Mouse (Mus musculus): ENCODE measurements around the gene Gss. TPM values are rescaled to one million over a fixed set of nuclear protein-coding genes. Genes with fewer than 3 reads are reported as not detected.
"Not testable (repeated sequence)": the region's sequence is repeated elsewhere in the genome, so short reads cannot be mapped to it uniquely, and the experiment has no call there.

Gss gene
- polyA plus RNA-seq, 1 experiment from 2014 or later, result 14.9 TPM

DNA sequence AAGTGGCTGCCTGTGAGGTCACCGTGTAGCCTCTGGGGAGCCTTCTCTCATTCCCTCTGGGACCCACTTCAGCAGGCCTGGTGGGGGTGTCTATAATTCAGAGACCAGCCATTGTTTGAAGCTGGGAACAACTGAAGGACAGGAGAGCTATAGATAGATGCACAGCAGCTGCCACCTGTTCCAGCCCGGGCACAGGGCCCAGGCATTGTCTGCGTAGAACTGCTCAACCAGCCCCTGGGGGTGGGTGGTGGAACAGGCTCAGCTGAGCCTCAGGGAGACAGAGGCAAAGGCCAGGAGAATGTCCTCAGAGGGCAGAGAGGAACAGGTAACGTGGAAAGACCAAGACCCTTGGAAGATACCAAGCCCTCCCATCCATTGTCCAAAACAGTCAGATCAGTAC is 13.8 kb upstream of the Gss start:
- H3K27ac ChIP-seq (ENCODE audit: low read depth, low read length), result no peak overlapping the region
- ATAC-seq (ENCODE audit: low read depth), result no peak
- H3K9me3 ChIP-seq (ENCODE audit: control insufficient read depth, low read length), result no peaks in the 10 kb centered on the region
- H3K9ac ChIP-seq (replicated peaks; ENCODE audit: low read depth, low read length), result no peak overlapping the region
- no peaks in the 10 kb centered on the region for H3K27me3 ChIP-seq (ENCODE audit: control insufficient read depth, insufficient read depth, low read length)
- 81% methylated on average over 4 of the region's 4 CpGs for WGBS
- no peak overlapping the region for H3K4me3 ChIP-seq (ENCODE audit: low read depth, low read length)
- H3K4me2 ChIP-seq (ENCODE audit: low read depth, low read length), result no peak overlapping the region
- no peaks in the 10 kb centered on the region for H3K4me1 ChIP-seq (ENCODE audit: control insufficient read depth, insufficient read depth, low read length)
- H3K36me3 ChIP-seq (ENCODE audit: control insufficient read depth, insufficient read depth, low read length), result no peaks in the 10 kb centered on the region

DNA sequence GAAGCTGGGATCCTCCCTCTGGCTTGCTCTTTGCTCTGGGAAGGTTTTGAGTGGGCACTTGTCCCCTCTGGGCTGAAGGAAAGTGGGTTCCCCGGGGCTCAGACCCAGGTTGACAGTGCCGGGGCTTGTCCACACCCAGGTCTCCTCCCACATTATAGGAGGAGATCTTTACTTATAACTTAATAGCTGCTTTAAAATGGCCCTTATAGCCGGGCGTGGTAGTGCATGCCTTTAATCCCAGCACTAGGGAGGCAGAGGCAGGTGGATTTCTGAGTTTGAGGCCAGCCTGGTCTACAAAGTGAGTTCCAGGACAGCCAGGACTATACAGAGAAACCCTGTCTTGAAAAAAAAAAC is 12.6 kb upstream of the Gss start:
- not testable (repeated sequence) for H3K27me3 ChIP-seq (ENCODE audit: control insufficient read depth, insufficient read depth, low read length); H3K27ac ChIP-seq (ENCODE audit: low read depth, low read length); H3K36me3 ChIP-seq (ENCODE audit: control insufficient read depth, insufficient read depth, low read length); ATAC-seq (ENCODE audit: low read depth); H3K4me1 ChIP-seq (ENCODE audit: control insufficient read depth, insufficient read depth, low read length); H3K9ac ChIP-seq (replicated peaks; ENCODE audit: low read depth, low read length); H3K4me2 ChIP-seq (ENCODE audit: low read depth, low read length); H3K9me3 ChIP-seq (ENCODE audit: control insufficient read depth, low read length); H3K4me3 ChIP-seq (ENCODE audit: low read depth, low read length)
- 83% methylated on average over 4 of the region's 4 CpGs for WGBS

DNA sequence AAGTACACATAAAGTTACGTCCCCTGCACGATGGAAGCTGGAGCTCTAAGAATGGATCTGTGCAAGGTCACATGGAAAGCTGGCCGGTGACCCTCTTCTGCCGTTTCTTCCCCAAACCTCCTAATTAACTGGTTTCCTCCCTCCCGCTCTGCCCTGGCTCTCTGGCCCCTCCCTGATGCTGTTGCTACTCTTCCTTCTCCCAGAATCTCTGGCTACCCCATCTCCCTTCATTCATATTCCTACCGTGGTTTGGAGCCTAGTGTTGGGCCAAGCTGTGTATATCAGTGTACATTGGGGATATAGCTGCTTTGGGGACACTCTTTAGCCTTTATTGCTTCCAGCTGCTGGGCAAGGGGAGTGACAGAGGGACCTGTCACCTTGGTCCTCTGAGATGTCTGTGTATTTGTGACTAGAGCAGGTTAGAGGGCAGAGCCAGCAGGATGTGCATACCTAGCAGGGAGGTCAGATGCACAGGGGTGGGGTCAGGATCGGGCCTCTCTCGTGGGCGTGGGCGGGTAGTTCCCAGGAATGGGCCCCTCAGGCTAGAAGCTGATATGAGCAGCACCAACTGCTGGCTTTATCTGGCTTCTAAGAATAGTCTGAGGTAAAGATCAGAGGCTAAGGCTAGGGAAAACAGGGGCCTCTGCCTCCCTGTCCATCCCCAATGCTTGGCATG is 12.1 kb upstream of the Gss start:
- Histone ChIP-seq H3K4me2 (ENCODE audit: low read depth, low read length) (no peak overlapping the region), H3K4me3 (ENCODE audit: low read depth, low read length) (no peak overlapping the region), H3K36me3 (ENCODE audit: control insufficient read depth, insufficient read depth, low read length) (no peaks in the 10 kb centered on the region), H3K9ac (replicated peaks; ENCODE audit: low read depth, low read length) (no peak overlapping the region), H3K27ac (ENCODE audit: low read depth, low read length) (no peak overlapping the region), H3K27me3 (ENCODE audit: control insufficient read depth, insufficient read depth, low read length) (no peaks in the 10 kb centered on the region), H3K4me1 (ENCODE audit: control insufficient read depth, insufficient read depth, low read length) (no peaks in the 10 kb centered on the region), H3K9me3 (ENCODE audit: control insufficient read depth, low read length) (no peaks in the 10 kb centered on the region)
- WGBS, result 56% methylated on average over 10 of the region's 10 CpGs
- no peak for ATAC-seq (ENCODE audit: low read depth)

DNA sequence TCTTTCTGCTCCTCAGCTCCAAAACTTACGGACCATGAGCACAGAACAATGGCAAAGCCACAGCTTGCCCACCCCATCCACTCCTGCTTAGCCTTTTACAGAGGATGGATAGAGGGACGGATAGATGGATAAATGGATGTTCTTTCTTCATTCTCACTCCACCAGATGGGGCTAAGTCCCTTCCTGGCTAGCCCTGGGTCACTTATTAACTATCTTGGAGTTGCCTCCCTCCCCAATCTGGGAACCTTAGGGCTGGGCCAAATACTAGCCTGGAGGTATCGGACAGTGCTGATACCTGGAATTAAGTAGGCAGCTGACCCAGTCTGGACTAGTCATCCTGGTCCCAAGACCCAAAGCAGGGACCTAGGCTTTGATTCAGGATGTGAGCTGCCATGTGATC is 11.1 kb upstream of the Gss start:
- WGBS, result 64% methylated on average over 3 of the region's 3 CpGs
- Histone ChIP-seq H3K27ac (ENCODE audit: low read depth, low read length) (no peak overlapping the region), H3K4me3 (ENCODE audit: low read depth, low read length) (no peak overlapping the region), H3K9ac (replicated peaks; ENCODE audit: low read depth, low read length) (no peak overlapping the region), H3K4me2 (ENCODE audit: low read depth, low read length) (no peak overlapping the region), H3K36me3 (ENCODE audit: control insufficient read depth, insufficient read depth, low read length) (no peaks in the 10 kb centered on the region), H3K9me3 (ENCODE audit: control insufficient read depth, low read length) (no peaks in the 10 kb centered on the region), H3K4me1 (ENCODE audit: control insufficient read depth, insufficient read depth, low read length) (no peaks in the 10 kb centered on the region), H3K27me3 (ENCODE audit: control insufficient read depth, insufficient read depth, low read length) (no peaks in the 10 kb centered on the region)
- ATAC-seq (ENCODE audit: low read depth), result no peak

DNA sequence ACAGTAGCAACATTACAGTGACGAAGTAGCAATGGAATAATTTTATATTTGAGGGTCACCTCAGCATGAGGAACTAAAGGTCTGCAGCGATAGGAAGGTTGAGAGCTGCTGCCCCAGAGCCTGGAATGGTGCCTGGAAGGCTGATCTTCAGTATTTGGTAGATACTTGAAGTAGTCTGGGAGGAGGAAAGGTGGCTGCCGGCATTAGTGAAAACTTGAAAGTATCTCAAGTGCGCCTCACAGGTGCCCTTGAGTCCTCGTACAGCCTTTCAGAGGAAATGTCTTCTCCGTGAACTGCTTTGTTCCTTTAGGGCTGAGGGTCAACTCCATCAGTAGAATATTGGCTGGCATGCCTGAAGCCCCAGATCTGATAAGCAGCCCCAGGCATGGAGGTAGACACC is 2.9 kb upstream of the Gss start:
- no peak for ATAC-seq (ENCODE audit: low read depth)
- no peak overlapping the region for H3K9ac ChIP-seq (replicated peaks; ENCODE audit: low read depth, low read length)

DNA sequence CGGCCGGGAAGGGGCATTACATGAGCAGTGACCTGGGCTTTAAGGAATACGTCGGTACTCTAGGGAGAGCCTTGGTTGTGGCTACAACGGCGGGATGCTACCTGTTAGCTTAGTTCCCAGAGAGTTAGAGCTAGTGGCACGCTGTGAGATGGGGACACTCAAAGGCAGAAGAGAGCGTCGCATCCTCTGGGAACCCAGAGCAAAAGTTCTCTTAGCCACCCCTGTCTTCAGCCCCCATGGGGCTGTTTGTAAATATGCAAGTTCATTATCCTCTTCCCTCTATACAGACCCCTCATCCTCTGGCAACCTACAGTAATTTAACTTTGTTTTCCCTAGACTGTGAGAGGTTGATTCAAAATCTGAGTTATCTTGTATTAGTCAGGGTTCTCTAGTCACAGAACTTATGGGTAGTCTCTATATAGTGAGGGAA is 259 bp upstream of the Gss start:
- peaks cover 4% of the 10 kb centered on the region; the same call in 1 of the 2 replicates for H3K4me1 ChIP-seq (ENCODE audit: control insufficient read depth, insufficient read depth, low read length)
- H3K27me3 ChIP-seq (ENCODE audit: control insufficient read depth, insufficient read depth, low read length), result no peaks in the 10 kb centered on the region
- H3K9ac ChIP-seq (replicated peaks; ENCODE audit: low read depth, low read length), result peak overlapping the region; percentile 59
- H3K4me2 ChIP-seq (ENCODE audit: low read depth, low read length), result peak overlapping the region; percentile 82
- WGBS, result 1% methylated on average over 9 of the region's 9 CpGs
- H3K27ac ChIP-seq (ENCODE audit: low read depth, low read length), result peak overlapping the region; percentile 6; the same call in 1 of the 2 replicates
- peak overlapping the region; percentile 58 for H3K4me3 ChIP-seq (ENCODE audit: low read depth, low read length)
- ATAC-seq (ENCODE audit: low read depth), result no peak; the same call in 1 of the 2 replicates
- H3K9me3 ChIP-seq (ENCODE audit: control insufficient read depth, low read length), result no peaks in the 10 kb centered on the region
- H3K36me3 ChIP-seq (ENCODE audit: control insufficient read depth, insufficient read depth, low read length), result no peaks in the 10 kb centered on the region

More for the DNA sequence above, 2.9 kb upstream of the Gss start:
- Histone ChIP-seq H3K4me1 (ENCODE audit: control insufficient read depth, insufficient read depth, low read length) (peaks cover 4% of the 10 kb centered on the region; the same call in 1 of the 2 replicates), H3K27ac (ENCODE audit: low read depth, low read length) (no peak overlapping the region), H3K9me3 (ENCODE audit: control insufficient read depth, low read length) (no peaks in the 10 kb centered on the region), H3K36me3 (ENCODE audit: control insufficient read depth, insufficient read depth, low read length) (no peaks in the 10 kb centered on the region), H3K27me3 (ENCODE audit: control insufficient read depth, insufficient read depth, low read length) (no peaks in the 10 kb centered on the region), H3K4me2 (ENCODE audit: low read depth, low read length) (no peak overlapping the region), H3K4me3 (ENCODE audit: low read depth, low read length) (no peak overlapping the region)
- 84% methylated on average over 6 of the region's 6 CpGs for WGBS

DNA sequence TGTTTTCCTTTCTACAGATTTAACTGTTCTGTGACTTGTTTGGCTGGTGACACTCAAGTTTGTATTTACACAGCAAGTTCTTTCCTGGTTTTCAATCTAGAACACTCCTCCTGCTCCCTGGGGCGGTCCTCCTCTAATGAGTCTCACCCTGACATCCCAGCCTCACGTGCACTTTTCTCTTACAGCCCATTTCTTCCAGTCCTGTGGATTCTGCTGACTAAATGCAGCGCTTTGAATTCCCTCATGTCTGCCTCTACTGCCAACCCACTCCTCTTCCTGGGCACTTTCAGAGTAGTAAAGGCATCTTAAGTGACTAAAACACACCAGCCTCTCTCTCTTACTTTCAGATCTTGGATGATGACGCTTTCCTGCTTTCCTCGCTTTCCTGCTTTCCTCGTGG is 934 bp downstream of the Gss start:
- H3K4me1 ChIP-seq (ENCODE audit: control insufficient read depth, insufficient read depth, low read length), result peaks cover 4% of the 10 kb centered on the region; the same call in 1 of the 2 replicates
- H3K9ac ChIP-seq (replicated peaks; ENCODE audit: low read depth, low read length), result peak overlapping the region; percentile 59
- H3K4me2 ChIP-seq (ENCODE audit: low read depth, low read length), result peak overlapping the region; percentile 82
- H3K36me3 ChIP-seq (ENCODE audit: control insufficient read depth, insufficient read depth, low read length), result no peaks in the 10 kb centered on the region
- H3K27ac ChIP-seq (ENCODE audit: low read depth, low read length), result no peak overlapping the region
- H3K4me3 ChIP-seq (ENCODE audit: low read depth, low read length), result peak overlapping the region; percentile 58
- no peaks in the 10 kb centered on the region for H3K27me3 ChIP-seq (ENCODE audit: control insufficient read depth, insufficient read depth, low read length)
- ATAC-seq (ENCODE audit: low read depth), result no peak; the same call in 1 of the 2 replicates
- WGBS, result 8% methylated on average over 6 of the region's 6 CpGs
- H3K9me3 ChIP-seq (ENCODE audit: control insufficient read depth, low read length), result no peaks in the 10 kb centered on the region

DNA sequence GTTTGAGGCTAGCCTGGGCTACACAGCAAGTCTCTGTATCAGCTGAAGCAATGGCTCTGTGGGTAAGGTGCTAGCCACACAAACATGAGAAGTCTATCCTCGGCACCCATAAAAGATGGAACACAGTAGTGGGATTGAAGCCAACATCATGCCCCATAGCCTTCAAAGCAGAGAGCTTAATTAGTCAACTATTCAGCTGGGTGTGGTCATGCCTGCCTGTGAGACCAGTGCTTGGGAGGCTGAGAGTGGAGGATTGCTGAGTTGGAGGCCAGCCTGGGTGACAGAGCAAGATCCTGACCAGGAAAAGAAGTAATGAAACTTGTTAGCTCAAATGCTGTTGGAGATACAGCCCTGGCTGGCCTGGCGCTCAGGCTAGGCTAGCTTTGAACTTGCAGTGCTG is 1.7 kb downstream of the Gss start:
- 96% methylated on average over 2 of the region's 2 CpGs for WGBS
- Histone ChIP-seq H3K9ac (replicated peaks; ENCODE audit: low read depth, low read length) (no peak overlapping the region), H3K36me3 (ENCODE audit: control insufficient read depth, insufficient read depth, low read length) (no peaks in the 10 kb centered on the region), H3K4me2 (ENCODE audit: low read depth, low read length) (no peak overlapping the region), H3K4me1 (ENCODE audit: control insufficient read depth, insufficient read depth, low read length) (peaks cover 4% of the 10 kb centered on the region; the same call in 1 of the 2 replicates), H3K9me3 (ENCODE audit: control insufficient read depth, low read length) (no peaks in the 10 kb centered on the region), H3K4me3 (ENCODE audit: low read depth, low read length) (no peak overlapping the region), H3K27me3 (ENCODE audit: control insufficient read depth, insufficient read depth, low read length) (no peaks in the 10 kb centered on the region), H3K27ac (ENCODE audit: low read depth, low read length) (no peak overlapping the region)
- no peak for ATAC-seq (ENCODE audit: low read depth)

DNA sequence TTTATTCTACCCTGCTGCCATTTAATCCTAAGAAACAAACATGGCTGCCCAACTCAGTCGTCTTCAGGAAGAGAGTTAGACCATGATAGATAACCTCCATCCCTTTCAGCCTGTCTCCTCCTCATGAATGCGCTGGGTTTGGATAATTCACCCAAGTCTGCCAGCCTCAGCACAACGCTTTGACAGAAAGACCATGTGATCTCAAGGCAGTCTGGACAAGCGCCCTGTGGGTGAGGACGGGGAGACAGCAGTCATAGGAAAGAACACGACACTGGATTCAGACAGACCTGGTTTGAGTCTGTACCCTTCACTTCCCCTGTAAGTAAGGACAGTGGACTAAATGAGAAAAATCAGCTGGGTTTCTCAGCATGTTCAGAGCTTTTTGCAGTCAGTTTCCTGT is 3.1 kb downstream of the Gss start:
- WGBS, result 70% methylated on average over 6 of the region's 6 CpGs
- no peak overlapping the region for H3K9ac ChIP-seq (replicated peaks; ENCODE audit: low read depth, low read length)
- H3K4me3 ChIP-seq (ENCODE audit: low read depth, low read length), result no peak overlapping the region
- no peaks in the 10 kb centered on the region for H3K9me3 ChIP-seq (ENCODE audit: control insufficient read depth, low read length)
- no peak overlapping the region for H3K4me2 ChIP-seq (ENCODE audit: low read depth, low read length)
- no peak overlapping the region for H3K27ac ChIP-seq (ENCODE audit: low read depth, low read length)
- ATAC-seq (ENCODE audit: low read depth), result no peak
- no peaks in the 10 kb centered on the region for H3K27me3 ChIP-seq (ENCODE audit: control insufficient read depth, insufficient read depth, low read length)
- H3K4me1 ChIP-seq (ENCODE audit: control insufficient read depth, insufficient read depth, low read length), result peaks cover 4% of the 10 kb centered on the region; the same call in 1 of the 2 replicates
- no peaks in the 10 kb centered on the region for H3K36me3 ChIP-seq (ENCODE audit: control insufficient read depth, insufficient read depth, low read length)
